Mouse (Mus musculus) thymus, postnatal 10 days (tissue): ENCODE results near the gene Hk2.

Experiments used
- DNase-seq, 2 experiments: peaks; one replicate each; pipeline ENCODE4 v3.0.0; 2021; ENCODE audit warnings: low spot score in 2 of 2

The Hk2 gene

GRCm38 (mm10) chr6:82740868-82741517, 33.3 kb downstream of the Hk2 start:
- no peak for DNase-seq

GRCm38 (mm10) chr6:82740269-82740668, 34.0 kb downstream of the Hk2 start:
- DNase-seq: peak; percentile 18 to 83

GRCm38 (mm10) chr6:82737634-82738540, 36.4 kb downstream of the Hk2 start:
- no peak for DNase-seq

- no peak for DNase-seq
These were observed 37.3 kb downstream of the Hk2 start for GRCm38 (mm10) chr6:82736626-82737600.

GRCm38 (mm10) chr6:82735347-82735746, 38.9 kb downstream of the Hk2 start:
- DNase-seq: no peak

- DNase-seq: no peak
These were observed 45.6 kb downstream of the Hk2 start for GRCm38 (mm10) chr6:82728635-82729034.

GRCm38 (mm10) chr6:82727206-82727605, 47.0 kb downstream of the Hk2 start:
- DNase-seq: no peak

- no peak for DNase-seq
These were observed 50.9 kb downstream of the Hk2 start for GRCm38 (mm10) chr6:82723321-82723720.

- DNase-seq: no peak
These were observed 58.1 kb downstream of the Hk2 start for GRCm38 (mm10) chr6:82716126-82716525.

- DNase-seq: no peak
These were observed 58.6 kb downstream of the Hk2 start for GRCm38 (mm10) chr6:82715653-82716052.

- DNase-seq: no peak
These were observed 59.0 kb downstream of the Hk2 start for GRCm38 (mm10) chr6:82715253-82715652.

- no peak for DNase-seq
These were observed 59.4 kb downstream of the Hk2 start for GRCm38 (mm10) chr6:82714841-82715240.

GRCm38 (mm10) chr6:82714243-82714642, 60.0 kb downstream of the Hk2 start:
- peak; percentile 61 to 78 for DNase-seq

- no peak for DNase-seq
These were observed 66.5 kb downstream of the Hk2 start for GRCm38 (mm10) chr6:82707742-82708141.

- DNase-seq: no peak
These were observed 67.0 kb downstream of the Hk2 start for GRCm38 (mm10) chr6:82707241-82707640.

- DNase-seq: no peak
These were observed 69.0 kb downstream of the Hk2 start, which contains the start of gene Pole4 for GRCm38 (mm10) chr6:82705221-82705620. Gene Pole4 (minus strand): TSS chr6:82705365.

GRCm38 (mm10) chr6:82703710-82704109, 70.5 kb downstream of the Hk2 start:
- no peak for DNase-seq

- DNase-seq: peak; percentile 75 to 94
These were observed 71.6 kb downstream of the Hk2 start for GRCm38 (mm10) chr6:82702593-82703017.

GRCm38 (mm10) chr6:82701296-82701695, 73.0 kb downstream of the Hk2 start:
- DNase-seq: no peak

GRCm38 (mm10) chr6:82699831-82700230, 74.4 kb downstream of the Hk2 start:
- DNase-seq: no peak

GRCm38 (mm10) chr6:82696736-82697135, 77.5 kb downstream of the Hk2 start:
- no peak for DNase-seq

- no peak for DNase-seq
These were observed 79.6 kb downstream of the Hk2 start for GRCm38 (mm10) chr6:82694668-82695067.
